Mouse (Mus musculus) intestine, embryonic 14.5 days (tissue): ENCODE results near the gene Tmem246. TPM values are rescaled to one million over a fixed set of nuclear protein-coding genes. Genes with fewer than 3 reads are reported as not detected.
"Not testable (repeated sequence)": the region's sequence is repeated elsewhere in the genome, so short reads cannot be mapped to it uniquely, and the experiment has no call there.

Source experiments
- ATAC-seq: fragments of 200-750 bp; cut with Nextera tagmentation; replicated peaks from 2 replicates; pipeline ENCODE4 v1.8.0; 2017; ENCODE audit warnings: low read depth, moderate number of reproducible peaks, moderate TSS enrichment, moderate library complexity; ENCODE audit not compliant: low FRiP score, low TSS enrichment
- DNase-seq: peaks from one replicate; pipeline ENCODE4 v3.0.0-alpha.2; 2018; ENCODE audit warnings: low spot score
- H3K27ac ChIP-seq: fragments of 300-500 bp; sonication (generic); 2 replicates; pipeline ENCODE4 v1.5.1; 2014; ENCODE audit warnings: low read depth, mild to moderate bottlenecking, control low read depth
- H3K27me3 ChIP-seq: fragments of 300-500 bp; sonication (generic); replicated peaks from 2 replicates; pipeline ENCODE4 v1.6.1; 2014; ENCODE audit warnings: low read length, control low read depth; ENCODE audit not compliant: control insufficient read depth, insufficient read depth
- H3K36me3 ChIP-seq: fragments of 300-500 bp; sonication (generic); 2 replicates; pipeline ENCODE4 v1.6.1; 2014; ENCODE audit warnings: low read length, control low read depth; ENCODE audit not compliant: control insufficient read depth, insufficient read depth
- H3K4me1 ChIP-seq: fragments of 300-500 bp; sonication (generic); replicated peaks from 2 replicates; pipeline ENCODE4 v1.6.1; 2014; ENCODE audit warnings: low read length, control low read depth, mixed read lengths; ENCODE audit not compliant: control insufficient read depth, insufficient read depth
- H3K4me2 ChIP-seq: fragments of 300-500 bp; sonication (generic); 2 replicates; pipeline ENCODE4 v1.6.1; 2014; ENCODE audit warnings: low read length
- H3K4me3 ChIP-seq: fragments of 300-500 bp; sonication (generic); 2 replicates; pipeline ENCODE4 v1.5.1; 2014; ENCODE audit warnings: low read depth, low read length, control low read depth, mixed read lengths
- H3K9ac ChIP-seq: fragments of 300-500 bp; sonication (generic); 2 replicates; pipeline ENCODE4 v1.6.1; 2014; ENCODE audit warnings: mild to moderate bottlenecking, low read length
- H3K9me3 ChIP-seq: fragments of 300-500 bp; sonication (generic); 2 replicates; pipeline ENCODE4 v1.6.1; 2016; ENCODE audit warnings: low read length, control low read depth; ENCODE audit not compliant: control insufficient read depth
- WGBS: fragments of 180-500 bp; shearing (Covaris S2); extraction: QIAGEN DNeasy Blood & Tissue Kit; methylation state at CpG from one replicate; pipeline ENCODE4 v1.1.7; 2014; 5-methylcytosine and 5-hydroxymethylcytosine counted together
- polyA plus RNA-seq: library from polyadenylated mRNA; unstranded; fragments of >200 nt; fragmentation: Nextera tagmentation; extraction: Ambion mirVana; gene quantifications from 2 replicates; pipeline ENCODE4 v1.2.1, GENCODE M21; 2014

Gene Tmem246
- polyA plus RNA-seq, 1 experiment from 2014 or later: 23.6 TPM

- ATAC-seq: no peak
- Histone ChIP-seq H3K36me3 (no peaks in the 10 kb centered on the region), H3K9ac (no peak overlapping the region), H3K27me3 (no peaks in the 10 kb centered on the region), H3K27ac (no peak overlapping the region), H3K4me3 (no peak overlapping the region), H3K4me1 (no peaks in the 10 kb centered on the region), H3K9me3 (no peaks in the 10 kb centered on the region), H3K4me2 (no peak overlapping the region)
- no peak for DNase-seq
- 83% methylated on average over 4 of the region's 4 CpGs for WGBS
Measured at GRCm38 (mm10) chr4:49623916-49624315, 26.2 kb upstream of the Tmem246 start.

- H3K4me1 ChIP-seq: no peaks in the 10 kb centered on the region
- no peak overlapping the region for H3K4me2 ChIP-seq
- H3K27ac ChIP-seq: no peak overlapping the region
- H3K9ac ChIP-seq: no peak overlapping the region
- DNase-seq (no peak), ATAC-seq (no peak)
- H3K27me3 ChIP-seq: no peaks in the 10 kb centered on the region
- H3K4me3 ChIP-seq: no peak overlapping the region
- no peaks in the 10 kb centered on the region for H3K9me3 ChIP-seq
- 47% methylated on average over 2 of the region's 2 CpGs for WGBS
- no peaks in the 10 kb centered on the region for H3K36me3 ChIP-seq
Measured at GRCm38 (mm10) chr4:49622272-49622671, 24.6 kb upstream of the Tmem246 start.

- ATAC-seq, H3K27ac ChIP-seq, H3K4me1 ChIP-seq, DNase-seq, H3K4me3 ChIP-seq, H3K9me3 ChIP-seq, H3K27me3 ChIP-seq, H3K4me2 ChIP-seq, H3K36me3 ChIP-seq, H3K9ac ChIP-seq: not testable (repeated sequence)
- WGBS: 91% methylated on average over 7 of the region's 7 CpGs
Measured at GRCm38 (mm10) chr4:49619861-49620260, 22.2 kb upstream of the Tmem246 start.

- H3K4me3 ChIP-seq: no peak overlapping the region
- no peaks in the 10 kb centered on the region for H3K27me3 ChIP-seq
- DNase-seq: no peak
- H3K27ac ChIP-seq: no peak overlapping the region
- ATAC-seq: no peak
- no peak overlapping the region for H3K9ac ChIP-seq
- no peak overlapping the region for H3K4me2 ChIP-seq
- H3K9me3 ChIP-seq: no peaks in the 10 kb centered on the region
- H3K36me3 ChIP-seq: no peaks in the 10 kb centered on the region
- H3K4me1 ChIP-seq: no peaks in the 10 kb centered on the region
- 93% methylated on average over 10 of the region's 10 CpGs for WGBS
Measured at GRCm38 (mm10) chr4:49616924-49617323, 19.2 kb upstream of the Tmem246 start.

GRCm38 (mm10) chr4:49605459-49605858, 7.8 kb upstream of the Tmem246 start:
- H3K27me3 ChIP-seq: no peaks in the 10 kb centered on the region
- no peaks in the 10 kb centered on the region for H3K36me3 ChIP-seq
- no peak overlapping the region for H3K9ac ChIP-seq
- WGBS: 86% methylated on average over 1 of the region's 1 CpGs
- H3K27ac ChIP-seq: no peak overlapping the region
- no peaks in the 10 kb centered on the region for H3K9me3 ChIP-seq
- no peak for ATAC-seq
- H3K4me2 ChIP-seq: no peak overlapping the region
- H3K4me1 ChIP-seq: no peaks in the 10 kb centered on the region
- no peak overlapping the region for H3K4me3 ChIP-seq
- no peak for DNase-seq

GRCm38 (mm10) chr4:49604616-49605015, 6.9 kb upstream of the Tmem246 start:
- no peaks in the 10 kb centered on the region for H3K9me3 ChIP-seq
- H3K27me3 ChIP-seq: no peaks in the 10 kb centered on the region
- H3K36me3 ChIP-seq: no peaks in the 10 kb centered on the region
- H3K9ac ChIP-seq: no peak overlapping the region
- no peak overlapping the region for H3K27ac ChIP-seq
- no peaks in the 10 kb centered on the region for H3K4me1 ChIP-seq
- WGBS: 87% methylated on average over 5 of the region's 5 CpGs
- no peak overlapping the region for H3K4me2 ChIP-seq
- H3K4me3 ChIP-seq: no peak overlapping the region
- DNase-seq (no peak), ATAC-seq (no peak)

GRCm38 (mm10) chr4:49604016-49604546, 6.4 kb upstream of the Tmem246 start:
- no peak overlapping the region for H3K4me2 ChIP-seq
- no peak for ATAC-seq
- no peak overlapping the region for H3K9ac ChIP-seq

GRCm38 (mm10) chr4:49603161-49603560, 5.5 kb upstream of the Tmem246 start:
- no peak overlapping the region for H3K9ac ChIP-seq
- no peak overlapping the region for H3K4me3 ChIP-seq
- ATAC-seq (no peak), DNase-seq (no peak)
- no peak overlapping the region for H3K4me2 ChIP-seq
- no peaks in the 10 kb centered on the region for H3K9me3 ChIP-seq
- WGBS: 85% methylated on average over 2 of the region's 2 CpGs
- H3K27ac ChIP-seq: no peak overlapping the region
- H3K36me3 ChIP-seq: no peaks in the 10 kb centered on the region
- H3K4me1 ChIP-seq: 0 out of 2 replicates have a peak, but pooled peaks cover under 1% of the 10 kb centered on the region
- no peaks in the 10 kb centered on the region for H3K27me3 ChIP-seq

More at GRCm38 (mm10) chr4:49604016-49604546, 6.4 kb upstream of the Tmem246 start:
- Histone ChIP-seq H3K27ac (no peak overlapping the region), H3K27me3 (no peaks in the 10 kb centered on the region), H3K36me3 (no peaks in the 10 kb centered on the region), H3K4me3 (no peak overlapping the region), H3K9me3 (no peaks in the 10 kb centered on the region), H3K4me1 (no peaks in the 10 kb centered on the region)
- WGBS: 76% methylated on average over 1 of the region's 1 CpGs
- DNase-seq: no peak

GRCm38 (mm10) chr4:49596846-49597182, 862 bp downstream of the Tmem246 start:
- H3K36me3 ChIP-seq: no peaks in the 10 kb centered on the region
- H3K4me3 ChIP-seq: peak overlapping the region; percentile 74
- peak overlapping the region; percentile 71 for H3K4me2 ChIP-seq
- 0 out of 2 replicates have a peak, but pooled peaks cover 5% of the 10 kb centered on the region for H3K4me1 ChIP-seq
- no peaks in the 10 kb centered on the region for H3K9me3 ChIP-seq
- no peak overlapping the region for H3K27ac ChIP-seq
- 1% methylated on average over 20 of the region's 20 CpGs for whole genome bisulfite sequencing
- peak overlapping the region; percentile 69 for H3K9ac ChIP-seq
- DNase-seq (peak; percentile 79), ATAC-seq (peak; percentile 45)
- no peaks in the 10 kb centered on the region for H3K27me3 ChIP-seq
